Mouse (Mus musculus) neural tube, embryonic 14.5 days (tissue): Measurements from ENCODE around the gene Zbtb45. TPM values are rescaled to one million over a fixed set of nuclear protein-coding genes. Genes with fewer than 3 reads are reported as not detected.

ENCODE experiments used
- ATAC-seq: fragments of 200-750 bp; cut with Nextera tagmentation; 2 replicates; pipeline ENCODE4 v1.8.0; 2017; ENCODE audit warnings: low read depth, mild to moderate bottlenecking, moderate TSS enrichment, moderate library complexity
- H3K27ac ChIP-seq: fragments of 300-500 bp; sonication (generic); 2 replicates; pipeline ENCODE4 v1.5.1; 2014; ENCODE audit warnings: low read depth, mild to moderate bottlenecking, control low read depth, low read length, moderate library complexity, mixed read lengths
- H3K27me3 ChIP-seq: fragments of 300-500 bp; sonication (generic); 2 replicates; pipeline ENCODE4 v1.6.1; 2014; ENCODE audit warnings: low read length; ENCODE audit not compliant: control insufficient read depth, insufficient read depth
- H3K36me3 ChIP-seq: fragments of 300-500 bp; sonication (generic); 2 replicates; pipeline ENCODE4 v1.6.1; 2014; ENCODE audit warnings: low read length, mixed read lengths; ENCODE audit not compliant: control insufficient read depth, insufficient read depth
- H3K4me1 ChIP-seq: fragments of 300-500 bp; sonication (generic); 2 replicates; pipeline ENCODE4 v1.6.1; 2014; ENCODE audit warnings: low read length; ENCODE audit not compliant: control insufficient read depth, insufficient read depth
- H3K4me2 ChIP-seq: fragments of 300-500 bp; sonication (generic); 2 replicates; pipeline ENCODE4 v1.6.1; 2014; ENCODE audit warnings: mild to moderate bottlenecking, low read depth, low read length, control low read depth
- H3K4me3 ChIP-seq: fragments of 300-500 bp; sonication (generic); 2 replicates; pipeline ENCODE4 v1.5.1; 2014; ENCODE audit warnings: low read depth, low read length, control low read depth, mixed read lengths
- H3K9ac ChIP-seq: fragments of 300-500 bp; sonication (generic); replicated peaks from 2 replicates; pipeline ENCODE4 v1.6.1; 2014; ENCODE audit warnings: low read depth, mild to moderate bottlenecking, control low read depth, low read length, mixed read lengths
- H3K9me3 ChIP-seq: fragments of 300-500 bp; sonication (generic); 2 replicates; pipeline ENCODE4 v1.6.1; 2016; ENCODE audit warnings: low read length; ENCODE audit not compliant: control insufficient read depth
- WGBS: fragments of 180-500 bp; shearing (Covaris S2); extraction: QIAGEN DNeasy Blood & Tissue Kit; methylation state at CpG from one replicate; pipeline ENCODE4 v1.1.7; 2014; 5-methylcytosine and 5-hydroxymethylcytosine counted together
- polyA plus RNA-seq: library from polyadenylated mRNA; unstranded; fragments of >200 nt; fragmentation: Nextera tagmentation; extraction: Ambion mirVana; gene quantifications from 2 replicates; pipeline ENCODE4 v1.2.1, GENCODE M21; 2014

Zbtb45 gene
- polyA plus RNA-seq, 1 experiment from 2014 or later: 36.0 TPM

DNA sequence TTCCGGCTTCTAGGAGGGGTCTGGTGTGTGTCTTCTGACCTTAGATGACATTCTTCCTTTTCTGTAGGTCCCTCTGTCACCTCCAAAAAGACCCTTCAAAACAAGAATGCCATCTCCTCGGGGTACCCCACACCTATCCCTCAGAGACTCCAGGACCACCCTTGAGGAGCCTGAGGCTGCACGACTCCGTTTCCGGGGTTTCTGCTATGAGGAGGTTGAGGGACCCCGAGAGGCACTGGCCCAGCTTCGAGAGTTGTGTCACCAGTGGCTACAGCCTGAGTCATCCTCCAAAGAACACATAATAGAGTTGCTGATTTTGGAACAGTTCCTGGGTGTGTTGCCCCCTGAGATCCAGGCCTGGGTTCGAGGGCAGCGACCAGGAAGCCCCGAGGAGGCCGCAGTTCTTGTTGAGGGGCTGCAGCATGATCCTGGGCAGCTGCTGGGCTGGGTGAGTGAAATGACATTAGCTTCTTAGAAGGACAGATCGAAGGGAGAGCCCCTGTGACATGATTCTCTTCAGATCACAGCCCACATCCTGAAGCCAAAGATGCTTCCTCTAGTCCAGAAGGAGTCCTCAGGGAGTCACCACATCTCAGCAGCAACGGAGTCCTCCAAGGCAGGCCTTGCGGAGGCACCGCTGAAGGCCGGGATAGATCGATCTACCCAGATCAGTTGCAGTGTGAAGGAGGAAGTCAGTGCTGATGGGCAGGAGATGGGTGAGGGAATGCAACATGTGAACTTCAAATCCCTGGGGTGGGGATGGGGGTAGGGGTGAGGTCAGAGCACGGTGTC lies 30.7 kb downstream of the Zbtb45 start:
- Histone ChIP-seq H3K27ac (peak overlapping the region; percentile 82; the same call in 1 of the 2 replicates), H3K4me3 (0 out of 2 replicates have a peak overlapping the region, but pooled peaks have one; percentile 43), H3K9ac (peak overlapping the region; percentile 63; the same call in 1 of the 2 replicates), H3K27me3 (no peaks in the 10 kb centered on the region), H3K4me1 (peaks cover 6% of the 10 kb centered on the region; the same call in 1 of the 2 replicates), H3K36me3 (no peaks in the 10 kb centered on the region), H3K4me2 (peak overlapping the region; percentile 71; the same call in 1 of the 2 replicates), H3K9me3 (no peaks in the 10 kb centered on the region)
- WGBS: 84% methylated on average over 18 of the region's 18 CpGs
- no peak for ATAC-seq

- no peaks in the 10 kb centered on the region for H3K27me3 ChIP-seq
- H3K4me2 ChIP-seq: peak within 1 kb of the TSS; percentile 71
- under 1% methylated on average over 49 of the region's 49 CpGs for WGBS
- H3K27ac ChIP-seq: peak within 1 kb of the TSS; percentile 82
- H3K4me1 ChIP-seq: peaks cover 6% of the 10 kb centered on the region; the same call in 1 of the 2 replicates
- H3K9me3 ChIP-seq: no peaks in the 10 kb centered on the region
- H3K4me3 ChIP-seq: peak within 1 kb of the TSS; percentile 43
- ATAC-seq: peak; percentile 99
- peak within 1 kb of the TSS; percentile 63 for H3K9ac ChIP-seq
- H3K36me3 ChIP-seq: no peaks in the 10 kb centered on the region
These were observed 32.0 kb downstream of the Zbtb45 start, which contains the start of gene Zfp446 for GRCm38 (mm10) chr7:12977682-12978389. Gene Zfp446 (plus strand): TSS chr7:12977848.

GRCm38 (mm10) chr7:12970906-12971305 lies 38.9 kb downstream of the Zbtb45 start:
- Histone ChIP-seq H3K27ac (no peak overlapping the region), H3K36me3 (peaks cover 32% of the 10 kb centered on the region), H3K27me3 (no peaks in the 10 kb centered on the region; the same call in 1 of the 2 replicates), H3K9me3 (no peaks in the 10 kb centered on the region), H3K4me3 (no peak overlapping the region), H3K4me1 (peaks cover 12% of the 10 kb centered on the region), H3K4me2 (no peak overlapping the region), H3K9ac (no peak overlapping the region)
- 96% methylated on average over 25 of the region's 25 CpGs for WGBS
- no peak for ATAC-seq

- H3K27ac ChIP-seq: peak overlapping the region; percentile 86
- H3K9me3 ChIP-seq: no peaks in the 10 kb centered on the region
- H3K4me2 ChIP-seq: peak overlapping the region; percentile 92
- WGBS: under 1% methylated on average over 29 of the region's 29 CpGs
- peaks cover 14% of the 10 kb centered on the region for H3K4me1 ChIP-seq
- no peaks in the 10 kb centered on the region; the same call in 1 of the 2 replicates for H3K27me3 ChIP-seq
- ATAC-seq: peak; percentile 45
- peak overlapping the region; percentile 91 for H3K9ac ChIP-seq
- peaks cover 21% of the 10 kb centered on the region for H3K36me3 ChIP-seq
- peak overlapping the region; percentile 84 for H3K4me3 ChIP-seq
These were observed 43.6 kb downstream of the Zbtb45 start for GRCm38 (mm10) chr7:12966104-12966845.

DNA sequence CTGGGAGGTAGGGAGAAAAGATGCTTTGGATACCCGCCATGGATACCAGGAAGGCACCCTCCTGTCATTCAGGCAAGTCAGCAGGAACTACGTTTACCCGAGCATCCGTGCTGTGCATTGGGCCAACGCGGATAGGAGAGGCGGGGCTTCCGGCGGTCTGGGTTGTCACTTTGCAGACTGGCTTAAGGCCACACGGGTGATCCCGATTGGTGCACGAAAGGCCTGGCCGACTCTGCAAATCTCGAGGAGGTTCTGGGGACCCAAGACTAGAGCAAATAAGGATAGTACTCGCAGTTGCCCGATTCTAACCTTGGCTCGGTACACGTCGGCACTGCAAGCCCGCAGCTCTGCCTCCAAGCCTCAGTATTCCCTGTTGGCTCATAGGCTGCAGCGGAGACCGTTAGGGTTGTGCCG lies 44.1 kb downstream of the Zbtb45 start, which contains the start of gene Zfp324:
Gene Zfp324 (plus strand): TSS at position 161 of the 414 bp plus-strand sequence.
- peak; percentile 93 for ATAC-seq
- Histone ChIP-seq H3K27me3 (no peaks in the 10 kb centered on the region; the same call in 1 of the 2 replicates), H3K4me3 (peak within 1 kb of the TSS; percentile 84), H3K27ac (peak within 1 kb of the TSS; percentile 86), H3K4me1 (peaks cover 14% of the 10 kb centered on the region), H3K9ac (peak within 1 kb of the TSS; percentile 91), H3K36me3 (peaks cover 15% of the 10 kb centered on the region), H3K9me3 (no peaks in the 10 kb centered on the region), H3K4me2 (peak within 1 kb of the TSS; percentile 92)
- under 1% methylated on average over 23 of the region's 23 CpGs for WGBS

DNA sequence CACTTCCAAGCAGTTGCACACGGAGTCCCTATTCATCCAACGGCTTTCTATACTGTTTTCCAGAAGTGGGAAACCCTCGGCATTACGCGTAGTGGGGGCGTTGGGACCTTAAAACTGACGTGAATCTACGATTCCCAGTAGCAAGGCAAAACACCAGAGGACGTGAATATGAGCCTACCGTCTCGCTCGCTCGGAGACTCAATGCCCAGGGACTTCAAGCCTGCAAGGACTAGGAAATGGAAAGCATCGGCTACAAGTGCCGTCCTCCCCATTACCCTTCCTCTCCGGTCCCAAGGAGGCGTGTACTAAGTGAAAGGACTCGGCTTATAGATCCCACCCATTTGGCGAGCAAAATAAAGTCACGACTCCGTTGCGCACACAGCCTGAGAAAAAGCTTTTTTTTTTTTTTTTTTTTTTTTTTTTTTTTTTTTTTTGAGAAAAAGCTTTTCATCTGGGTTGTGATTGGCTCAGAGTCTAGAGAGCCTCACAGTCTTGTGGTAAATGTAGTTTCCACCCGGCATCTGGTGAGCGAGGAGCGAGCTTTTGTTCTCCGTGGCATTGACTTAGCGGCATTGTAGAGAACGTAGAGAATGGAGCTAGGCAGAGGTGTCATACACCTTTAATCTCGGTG lies 48.2 kb downstream of the Zbtb45 start:
- H3K36me3 ChIP-seq: no peaks in the 10 kb centered on the region
- peak overlapping the region; percentile 61 for H3K9ac ChIP-seq
- no peaks in the 10 kb centered on the region; the same call in 1 of the 2 replicates for H3K27me3 ChIP-seq
- H3K27ac ChIP-seq: peak overlapping the region; percentile 82
- peaks cover 5% of the 10 kb centered on the region for H3K4me1 ChIP-seq
- WGBS: 3% methylated on average over 29 of the region's 29 CpGs
- H3K4me3 ChIP-seq: peak overlapping the region; percentile 44
- peak; percentile 80 for ATAC-seq
- H3K4me2 ChIP-seq: peak overlapping the region; percentile 56
- no peaks in the 10 kb centered on the region for H3K9me3 ChIP-seq

DNA sequence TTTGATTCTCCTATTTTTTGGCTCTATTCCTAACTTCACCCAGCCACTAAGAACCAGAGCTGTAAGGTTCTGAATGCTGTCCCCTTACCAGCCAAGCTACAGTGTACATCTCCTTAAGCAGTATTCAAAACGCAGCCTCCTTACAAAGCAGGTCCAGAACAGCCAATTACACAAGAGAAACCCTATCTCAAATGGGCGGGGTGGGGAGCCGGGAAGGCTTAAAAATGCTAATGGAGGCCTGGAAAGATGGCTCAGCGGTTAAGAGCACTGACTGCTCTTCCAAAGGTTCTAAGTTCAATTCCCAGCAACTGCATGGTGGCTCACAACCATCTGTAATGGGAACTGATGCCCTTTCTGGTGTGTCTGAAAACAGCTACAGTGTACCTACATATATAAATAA lies 50.1 kb downstream of the Zbtb45 start:
- 17% methylated on average over 4 of the region's 4 CpGs for WGBS
- H3K27me3 ChIP-seq: no peaks in the 10 kb centered on the region
- H3K4me2 ChIP-seq: no peak overlapping the region
- H3K27ac ChIP-seq: no peak overlapping the region
- H3K36me3 ChIP-seq: no peaks in the 10 kb centered on the region
- ATAC-seq: no peak
- no peak overlapping the region for H3K4me3 ChIP-seq
- H3K9me3 ChIP-seq: no peaks in the 10 kb centered on the region
- H3K9ac ChIP-seq: no peak overlapping the region
- no peaks in the 10 kb centered on the region for H3K4me1 ChIP-seq

DNA sequence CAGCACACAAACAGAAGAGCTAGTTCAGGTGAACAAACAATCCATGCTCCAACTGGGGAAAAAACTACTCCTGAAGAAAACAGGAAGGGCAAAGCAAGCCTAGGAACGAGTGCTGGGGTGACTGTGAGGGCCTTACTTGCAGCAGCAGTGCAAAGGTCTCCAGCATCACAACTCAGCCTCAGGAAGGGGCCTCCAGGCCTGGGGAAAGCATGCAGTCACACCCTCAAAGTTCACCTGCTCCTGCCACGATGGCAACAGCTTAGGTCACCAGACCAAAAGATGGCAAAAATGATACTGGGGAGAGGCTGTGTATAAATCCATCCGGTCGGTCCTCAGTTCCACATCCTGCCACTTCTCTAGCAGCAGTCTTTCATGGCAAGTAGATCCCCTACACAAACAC lies 50.9 kb downstream of the Zbtb45 start:
- WGBS: 83% methylated on average over 4 of the region's 4 CpGs

More for the DNA sequence above, 50.9 kb downstream of the Zbtb45 start:
- Histone ChIP-seq H3K27ac (no peak overlapping the region), H3K36me3 (no peaks in the 10 kb centered on the region), H3K9ac (no peak overlapping the region), H3K9me3 (no peaks in the 10 kb centered on the region), H3K4me2 (no peak overlapping the region), H3K27me3 (no peaks in the 10 kb centered on the region), H3K4me3 (no peak overlapping the region), H3K4me1 (no peaks in the 10 kb centered on the region)
- no peak for ATAC-seq
